Mouse (Mus musculus) CH12.LX (cell line): ENCODE results near the gene Pmm2. TPM values are rescaled to one million over a fixed set of nuclear protein-coding genes. Genes with fewer than 3 reads are reported as not detected.

Experiments used
- DNase-seq: peaks from one replicate; pipeline ENCODE4 v3.0.0-alpha.2; 2013; ENCODE audit errors: extremely low read depth
- H3K27ac ChIP-seq: 2 replicates; pipeline ENCODE4 v1.5.1; 2012; ENCODE audit warnings: low read depth, mild to moderate bottlenecking, control low read depth, moderate library complexity; ENCODE audit not compliant: insufficient read depth
- H3K27me3 ChIP-seq: replicated peaks from 2 replicates; pipeline ENCODE3; 2012; ENCODE audit warnings: inconsistent platforms
- H3K36me3 ChIP-seq, 2 experiments: replicated peaks in 1 of 2; 2 replicates each; pipeline versions ENCODE3 to v1.6.1; 2012; ENCODE audit warnings: inconsistent platforms in 1 of 2, low read length in 1 of 2, mild to moderate bottlenecking in 1 of 2, mixed read lengths in 1 of 2, moderate library complexity in 1 of 2; ENCODE audit not compliant: control insufficient read depth in 1 of 2, insufficient read depth in 1 of 2
- H3K4me1 ChIP-seq, 2 experiments: 2 replicates each; pipeline ENCODE4 v1.6.1; 2012; ENCODE audit warnings: inconsistent platforms in 1 of 2, moderate library complexity in 1 of 2; ENCODE audit not compliant: insufficient read depth in 2 of 2, control insufficient read depth in 1 of 2
- H3K4me2 ChIP-seq: 2 replicates; pipeline ENCODE4 v1.6.1; 2012; ENCODE audit warnings: low read depth, mild to moderate bottlenecking, control low read depth; ENCODE audit not compliant: poor library complexity, insufficient read depth, severe bottlenecking
- H3K4me3 ChIP-seq, 3 experiments: fragments of 150-350 bp in 1 of 3; sonication (generic) in 1 of 3; replicated peaks in 1 of 3; 2 replicates each; pipeline versions ENCODE3 to v1.5.1; 2011 to 2012; ENCODE audit warnings: low read depth in 2 of 3, low read length in 2 of 3, mild to moderate bottlenecking in 2 of 3, moderate library complexity in 2 of 3, control low read depth in 1 of 3, improper control_type of control experiment in 1 of 3, inconsistent platforms in 1 of 3, mixed read lengths in 1 of 3; ENCODE audit not compliant: poor library complexity in 1 of 3
- H3K79me2 ChIP-seq: replicated peaks from 2 replicates; pipeline ENCODE4 v1.6.1; 2012; ENCODE audit warnings: mild to moderate bottlenecking, moderate library complexity; ENCODE audit not compliant: control insufficient read depth, poor library complexity, insufficient read depth, severe bottlenecking; ENCODE audit errors: extremely low read depth
- H3K9ac ChIP-seq: 2 replicates; pipeline ENCODE4 v1.6.1; 2012; ENCODE audit warnings: low read depth, mild to moderate bottlenecking, control low read depth, moderate library complexity; ENCODE audit not compliant: insufficient read depth
- H3K9me3 ChIP-seq: replicated peaks from 2 replicates; pipeline ENCODE3; 2012; ENCODE audit warnings: low read length, inconsistent platforms, mixed read lengths
- BHLHE40 ChIP-seq: IDR thresholded peaks from 2 replicates; pipeline ENCODE4 v1.6.1; 2011; ENCODE audit warnings: mild to moderate bottlenecking, low read depth, low read length, improper control_type of control experiment
- CTCF ChIP-seq, 2 experiments: IDR thresholded peaks in 1 of 2; conservative IDR thresholded peaks in 1 of 2; 2 replicates each; pipeline ENCODE4 v1.5.1; 2011 to 2012; ENCODE audit warnings: low read depth in 2 of 2, low read length in 2 of 2, improper control_type of control experiment in 1 of 2, inconsistent platforms in 1 of 2, mild to moderate bottlenecking in 1 of 2, moderate library complexity in 1 of 2
- ELF1 ChIP-seq: IDR thresholded peaks from 2 replicates; pipeline ENCODE4 v1.6.1; 2014; ENCODE audit warnings: low read depth, mild to moderate bottlenecking, inconsistent platforms, low read length, improper control_type of control experiment
- EP300 ChIP-seq: IDR thresholded peaks from 2 replicates; pipeline ENCODE4 v1.6.1; 2011; ENCODE audit warnings: low read length, improper control_type of control experiment
- ETS1 ChIP-seq: conservative IDR thresholded peaks from 2 replicates; pipeline ENCODE4 v1.6.1; 2012; ENCODE audit warnings: low read depth, mild to moderate bottlenecking, inconsistent platforms, low read length, improper control_type of control experiment, moderate library complexity
- MAX ChIP-seq: IDR thresholded peaks from 2 replicates; pipeline ENCODE4 v1.6.1; 2011; ENCODE audit warnings: low read length, improper control_type of control experiment
- MAZ ChIP-seq: IDR thresholded peaks from 2 replicates; pipeline ENCODE4 v1.6.1; 2012; ENCODE audit warnings: low read depth, mild to moderate bottlenecking, inconsistent platforms, low read length, improper control_type of control experiment, moderate library complexity
- MEF2A ChIP-seq: IDR thresholded peaks from 2 replicates; pipeline ENCODE4 v1.6.1; 2014; ENCODE audit warnings: low read depth, mild to moderate bottlenecking, inconsistent platforms, low read length, improper control_type of control experiment, borderline replicate concordance
- MXI1 ChIP-seq: IDR thresholded peaks from 2 replicates; pipeline ENCODE4 v1.6.1; 2011; ENCODE audit warnings: mild to moderate bottlenecking, low read depth, low read length, improper control_type of control experiment
- NELFE ChIP-seq: IDR thresholded peaks from 2 replicates; pipeline ENCODE4 v1.6.1; 2011; ENCODE audit warnings: low read depth, low read length, improper control_type of control experiment
- PAX5 ChIP-seq: IDR thresholded peaks from 2 replicates; pipeline ENCODE4 v1.6.1; 2012; ENCODE audit warnings: low read length, inconsistent platforms, mixed read lengths
- POLR2A ChIP-seq: IDR thresholded peaks from 2 replicates; pipeline ENCODE4 v1.6.1; 2011; ENCODE audit warnings: low read depth, mild to moderate bottlenecking, improper control_type of control experiment, low read length
- RAD21 ChIP-seq: IDR thresholded peaks from 2 replicates; pipeline ENCODE4 v1.6.1; 2011; ENCODE audit warnings: low read depth, mild to moderate bottlenecking, low read length, improper control_type of control experiment, moderate library complexity
- UBTF ChIP-seq: IDR thresholded peaks from 2 replicates; pipeline ENCODE4 v1.6.1; 2012; ENCODE audit warnings: low read depth, mild to moderate bottlenecking, inconsistent platforms, low read length, improper control_type of control experiment, moderate library complexity
- ZNF384 ChIP-seq: IDR thresholded peaks from 2 replicates; pipeline ENCODE4 v1.6.1; 2012; ENCODE audit warnings: low read depth, low read length, improper control_type of control experiment, inconsistent platforms
- dilution Hi-C: fragments of 300-500 bp; cut with MboI; formaldehyde crosslinking; loops from 2 replicates; pipeline ENCODE4 v1.14.3; 2020; ENCODE audit warnings: low sequenced_read_pairs; ENCODE audit not compliant: extremely low pct_unique_long_range_greater_than_20kb, extremely low pct_ligation_motif_present
- in situ Hi-C: fragments of 300-500 bp; cut with MboI; formaldehyde crosslinking; loops from 3 replicates; pipeline ENCODE4 v1.14.3; 2019; ENCODE audit warnings: low sequenced_read_pairs, low pct_ligation_motif_present, low pct_unique_long_range_greater_than_20kb, mixed read lengths
- polyA plus RNA-seq: library from polyadenylated mRNA; unstranded; fragments of >175 nt; gene quantifications from 2 replicates; pipeline ENCODE4 v1.2.1, GENCODE M21; 2012; ENCODE audit warnings: low read depth; ENCODE audit not compliant: insufficient read length
- total RNA-seq, 2 experiments: library from RNA; depleted of rRNA; stranded (reverse); fragments of 300-350 nt in 1 of 2; fragments of >200 nt in 1 of 2; gene quantifications; 2 replicates each; pipeline ENCODE4 v1.2.3; 2012 to 2014

The Pmm2 gene
- total and polyA plus RNA-seq, 3 experiments = 33.1 to 69.4 (median 42.1) TPM

DNA sequence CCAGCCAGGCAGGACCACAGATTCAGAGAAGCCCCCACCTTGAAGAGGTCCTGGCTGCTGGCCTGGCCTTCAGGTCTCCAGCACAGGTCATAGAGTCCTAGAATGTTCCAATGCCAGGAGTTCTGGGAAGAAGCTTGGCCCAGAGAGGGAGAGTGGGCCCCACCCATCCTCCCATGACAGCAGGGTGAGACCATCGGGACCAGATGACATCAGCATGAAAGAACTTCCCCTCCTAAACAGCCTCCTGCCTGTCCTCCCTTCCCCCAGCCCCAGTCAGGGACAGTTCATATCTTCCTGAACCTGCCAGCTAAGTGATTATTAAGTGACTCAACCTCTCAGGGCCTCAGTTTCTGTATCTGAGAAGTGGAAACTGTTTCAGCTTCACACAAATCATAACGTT lies 29.0 kb downstream of the Pmm2 start:
- no peak overlapping the region for H3K4me3 ChIP-seq
- no peak overlapping the region for H3K27ac ChIP-seq
- dilution Hi-C loops (no loop called here), in situ Hi-C loops (no loop called here)
- H3K4me1 ChIP-seq = peaks cover 27 to 57% of the 10 kb centered on the region in 2 experiments
- no peak overlapping the region for H3K4me2 ChIP-seq
- DNase-seq = peak; percentile 61
- no peaks in the 10 kb centered on the region for H3K9me3 ChIP-seq
- H3K79me2 ChIP-seq = no peaks in the 10 kb centered on the region
- H3K9ac ChIP-seq = no peak overlapping the region
- peaks cover 25 to 71% of the 10 kb centered on the region in 2 experiments for H3K36me3 ChIP-seq
- no peak for TF ChIP-seq MAZ
- no peak for TF ChIP-seq CTCF (conservative IDR thresholded peaks at IDR 0.05 in 1 of 2, IDR thresholded peaks at IDR 0.05 in 1 of 2; ENCODE audit: low read depth in 2 of 2, low read length in 2 of 2)
- no peak for TF ChIP-seq NELFE
- no peak for TF ChIP-seq RAD21
- no peak for TF ChIP-seq UBTF
- no peak for TF ChIP-seq MAX
- H3K27me3 ChIP-seq = no peaks in the 10 kb centered on the region

DNA sequence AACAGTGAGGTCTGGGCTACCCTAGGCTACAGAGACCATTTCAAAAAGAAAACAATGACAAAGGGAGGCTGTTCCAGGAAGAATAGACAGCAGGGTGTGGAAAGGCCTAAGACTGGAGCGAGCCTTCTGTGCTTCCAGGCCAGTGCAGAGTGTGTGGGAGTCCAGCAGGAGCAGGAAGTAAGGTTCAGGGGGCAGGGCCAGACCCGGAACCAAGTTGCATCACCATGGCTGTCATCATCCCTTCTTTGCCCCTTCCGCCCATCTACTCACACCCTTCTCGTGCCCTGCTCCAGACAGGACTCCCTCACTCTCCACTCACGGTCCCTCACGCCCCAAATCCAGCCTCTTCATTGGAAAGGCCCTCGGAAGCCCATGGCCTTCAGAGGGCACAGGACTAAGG lies 29.8 kb downstream of the Pmm2 start:
- Histone ChIP-seq H3K79me2 (no peaks in the 10 kb centered on the region), H3K4me1 (peaks cover 27 to 58% of the 10 kb centered on the region in 2 experiments), H3K36me3 (peaks cover 17 to 63% of the 10 kb centered on the region in 2 experiments), H3K9me3 (no peaks in the 10 kb centered on the region), H3K27ac (no peak overlapping the region), H3K4me2 (no peak overlapping the region), H3K9ac (no peak overlapping the region), H3K4me3 (no peak overlapping the region), H3K27me3 (no peaks in the 10 kb centered on the region)
- no peak for DNase-seq
- dilution Hi-C loops (no loop called here), in situ Hi-C loops (no loop called here)
- TF ChIP-seq PAX5 = no peak
- no peak for TF ChIP-seq MEF2A
- TF ChIP-seq ZNF384 = no peak
- no peak for TF ChIP-seq ELF1
- no peak for TF ChIP-seq MXI1
- TF ChIP-seq EP300 = no peak
- no peak for TF ChIP-seq ETS1
- TF ChIP-seq BHLHE40 = no peak

DNA sequence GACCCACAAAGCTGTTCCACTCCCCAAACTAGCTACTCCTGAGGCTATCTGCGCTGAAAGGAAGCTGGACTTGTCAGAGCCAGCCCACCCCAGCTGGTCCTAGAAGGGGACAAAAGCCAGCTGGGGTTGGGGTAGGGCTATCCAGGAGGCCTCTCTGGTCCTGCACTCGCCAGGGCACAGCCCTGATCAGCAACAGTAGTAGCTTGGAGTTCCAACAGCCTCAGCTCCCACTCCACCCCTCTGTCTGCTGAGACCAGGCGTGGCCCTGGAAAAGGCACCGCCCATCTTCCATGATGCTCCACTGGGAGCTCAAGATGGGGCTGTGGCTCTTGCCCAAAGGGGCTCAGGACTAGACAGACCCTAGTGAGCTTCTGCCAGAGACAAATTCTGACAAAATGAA lies 30.3 kb downstream of the Pmm2 start:
- 0 out of 2 replicates have a peak, but pooled peaks have one; percentile 17 for TF ChIP-seq POLR2A
- TF ChIP-seq MEF2A = no peak
- TF ChIP-seq, all 38 proteins: peak for 1
- no peak for DNase-seq
- Histone ChIP-seq H3K9me3 (no peaks in the 10 kb centered on the region), H3K4me3 (no peak overlapping the region), H3K4me2 (no peak overlapping the region), H3K27me3 (peaks cover 3% of the 10 kb centered on the region), H3K9ac (no peak overlapping the region), H3K27ac (no peak overlapping the region), H3K4me1 (peaks cover 27 to 63% of the 10 kb centered on the region in 2 experiments), H3K79me2 (no peaks in the 10 kb centered on the region), H3K36me3 (peaks cover 15 to 57% of the 10 kb centered on the region in 2 experiments)
- dilution Hi-C loops (no loop called here), in situ Hi-C loops (no loop called here)
